Mouse (Mus musculus): ENCODE data around the gene Ska3. TPM values are rescaled to one million over a fixed set of nuclear protein-coding genes. Genes with fewer than 3 reads are reported as not detected.
"Not testable (repeated sequence)": the region's sequence is repeated elsewhere in the genome, so short reads cannot be mapped to it uniquely, and the experiment has no call there.

Gene Ska3
- total RNA-seq (2021): 2.4 and 3.0 TPM in 2 replicates
- long read RNA-seq, experiment 1, transcript Ska3-201 (9 exons, 2,260 nt): major isoform, 6 of 9 reads
- long read RNA-seq, experiment 1, partial matches to known transcripts: 1 of 9 reads
- long read RNA-seq, experiment 1, other reads (novel, unspliced or antisense): 2 of 9 reads
- long read RNA-seq, experiment 2, transcript Ska3-201 (9 exons, 2,260 nt): major isoform, 5 of 6 reads
- long read RNA-seq, experiment 2, partial matches to known transcripts: 1 of 6 reads
- long read RNA-seq, experiment 2, other reads (novel, unspliced or antisense): 0 of 6 reads

- peak; percentile 97 for DNase-seq
Measured at GRCm38 (mm10) chr14:57825788-57826751, at the start of gene Ska3, which contains the start of gene Mrpl57. Ska3 (minus strand) TSS chr14:57826185. Mrpl57 (plus strand) TSS chr14:57826234.

- DNase-seq: no peak
Measured at GRCm38 (mm10) chr14:57866676-57867276, 40.8 kb upstream of the Ska3 start.

DNA sequence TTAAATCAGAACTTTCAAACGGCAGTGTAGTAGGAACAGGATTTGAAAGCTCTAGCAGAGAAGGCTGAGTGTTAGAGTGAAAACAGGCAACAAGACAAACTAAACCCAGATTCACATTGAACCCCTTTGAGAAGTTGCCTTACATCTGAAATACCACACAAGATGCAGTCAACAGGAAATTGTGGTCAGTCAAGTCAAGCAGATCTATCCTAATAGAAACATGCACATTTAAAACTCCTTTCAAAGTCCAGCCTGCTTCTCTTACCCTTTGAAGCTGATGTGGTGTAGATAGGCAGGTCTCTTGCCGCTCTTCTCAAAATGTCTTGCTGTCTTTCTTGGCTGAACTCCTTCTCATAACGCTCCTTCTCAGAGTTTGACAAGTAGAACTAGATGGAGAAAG lies 39.3 kb upstream of the Ska3 start:
- DNase-seq: no peak

- DNase-seq: no peak
Measured at GRCm38 (mm10) chr14:57863129-57863528, 37.1 kb upstream of the Ska3 start.

- no peak for DNase-seq
Measured at GRCm38 (mm10) chr14:57861987-57862412, 36.0 kb upstream of the Ska3 start.

DNA sequence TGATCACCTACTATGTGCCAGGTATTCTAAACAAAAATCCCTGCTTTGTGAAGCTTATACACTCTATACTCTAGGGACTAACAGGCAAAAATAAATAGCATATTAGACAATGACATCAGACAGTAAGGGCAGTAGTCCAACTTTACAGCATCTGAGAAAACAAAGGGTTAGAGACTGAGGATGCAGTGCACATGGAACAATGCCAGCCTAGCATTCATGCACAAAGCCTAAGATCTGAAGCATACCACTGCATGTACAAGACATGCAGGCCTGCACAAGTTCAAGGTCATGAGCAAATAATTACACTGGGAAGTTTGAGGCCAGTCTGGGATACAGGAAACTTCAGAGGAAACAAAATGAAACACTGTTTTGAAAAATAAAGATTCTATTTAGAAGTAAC lies 33.5 kb upstream of the Ska3 start:
- peak; percentile 24 for DNase-seq

GRCm38 (mm10) chr14:57858601-57859000 lies 32.6 kb upstream of the Ska3 start:
- DNase-seq: no peak

DNA sequence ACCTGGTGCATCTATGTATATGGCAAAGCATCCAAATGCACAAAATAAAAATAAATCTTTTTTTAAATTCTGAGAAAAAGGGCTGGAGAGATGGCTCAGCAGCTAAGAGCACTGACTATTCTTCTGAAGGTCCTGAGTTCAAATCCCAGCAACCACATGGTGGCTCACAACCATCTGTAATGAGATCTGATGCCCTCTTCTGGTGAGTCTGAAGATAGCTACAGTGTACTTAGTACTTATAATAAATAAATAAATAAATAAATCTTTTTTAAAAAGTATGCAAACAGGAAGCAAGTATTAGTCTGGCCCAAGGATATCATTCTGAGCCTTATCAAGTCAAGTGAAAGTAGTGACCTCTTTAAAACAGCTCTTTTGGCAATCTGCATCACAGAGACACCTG lies 30.1 kb upstream of the Ska3 start:
- not testable (repeated sequence) for DNase-seq

DNA sequence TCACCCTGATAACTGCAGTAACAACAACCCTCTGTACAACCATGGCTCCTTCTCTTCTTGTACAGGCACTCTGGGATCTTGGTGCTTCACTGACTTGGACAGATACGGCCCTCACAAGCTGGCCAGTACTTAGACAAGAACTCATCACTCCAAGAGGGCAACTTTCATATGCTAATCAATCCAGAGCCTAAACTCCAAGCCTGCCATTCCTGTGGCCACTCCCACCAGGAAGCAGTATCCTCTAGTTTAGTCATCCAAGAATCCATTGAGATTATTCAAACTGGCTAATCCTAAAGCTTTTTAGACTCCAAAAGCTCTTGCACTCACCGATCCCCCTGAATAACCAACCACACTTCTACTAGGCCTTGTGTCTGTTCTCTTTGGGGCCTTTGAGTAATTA lies 27.0 kb upstream of the Ska3 start:
- no peak for DNase-seq

DNA sequence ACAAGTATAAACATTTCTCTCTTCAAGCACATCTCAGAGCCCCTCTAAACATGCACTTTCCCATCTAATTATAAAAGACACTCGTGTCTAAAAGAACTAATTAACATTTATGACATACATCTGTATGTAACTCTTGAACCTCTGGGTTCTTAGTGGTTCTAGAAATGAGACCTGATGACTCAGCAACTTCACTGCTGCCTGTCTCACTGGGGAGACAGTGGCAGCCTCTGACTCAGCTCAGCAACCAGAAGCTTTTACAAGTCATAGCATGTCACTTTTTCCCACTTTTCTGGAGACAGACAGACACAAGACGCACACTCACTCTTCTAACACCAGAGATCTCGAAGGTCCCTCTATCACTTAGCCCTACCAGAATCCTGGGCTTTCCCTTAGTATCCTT lies 24.3 kb upstream of the Ska3 start:
- peak; percentile 25 for DNase-seq

DNA sequence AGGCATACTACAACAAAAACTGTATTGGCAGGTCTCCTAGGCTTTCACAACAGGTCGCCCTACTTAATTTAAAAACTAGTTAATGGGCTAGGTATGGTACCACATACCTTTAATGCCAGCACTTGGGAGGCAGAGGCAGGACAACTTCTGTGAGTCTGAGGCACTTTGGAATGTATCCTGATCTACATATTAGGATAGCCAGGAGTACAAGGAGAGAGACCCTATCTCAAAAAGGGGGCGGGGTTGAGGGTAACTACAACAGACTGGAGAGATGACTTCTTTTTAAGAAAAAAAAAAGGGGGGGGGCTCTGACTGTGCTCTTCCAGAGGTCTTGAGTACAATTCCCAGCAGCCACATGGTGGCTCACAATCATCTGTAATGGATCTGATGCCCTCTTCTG lies 22.7 kb upstream of the Ska3 start:
- DNase-seq: no peak

DNA sequence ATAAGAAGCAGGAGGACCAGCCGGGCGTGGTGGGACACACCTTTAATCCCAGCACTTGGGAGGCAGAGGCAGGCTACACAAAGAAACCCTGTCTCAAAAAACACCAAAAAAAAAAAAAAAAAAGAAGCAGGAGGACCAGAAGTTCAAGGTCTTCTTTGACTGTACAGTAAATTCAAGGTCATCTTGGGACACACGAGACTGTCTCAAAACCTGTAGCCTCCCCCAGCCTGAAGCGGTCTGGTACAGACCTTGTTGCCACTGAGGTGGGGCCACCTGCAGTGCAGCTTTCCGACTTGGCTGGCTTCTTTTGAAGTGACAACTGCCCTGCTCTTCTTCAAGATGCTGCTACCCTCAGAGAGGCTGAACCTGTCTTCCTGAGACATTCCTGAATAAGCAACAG lies 22.1 kb upstream of the Ska3 start:
- peak; percentile 6 for DNase-seq

DNA sequence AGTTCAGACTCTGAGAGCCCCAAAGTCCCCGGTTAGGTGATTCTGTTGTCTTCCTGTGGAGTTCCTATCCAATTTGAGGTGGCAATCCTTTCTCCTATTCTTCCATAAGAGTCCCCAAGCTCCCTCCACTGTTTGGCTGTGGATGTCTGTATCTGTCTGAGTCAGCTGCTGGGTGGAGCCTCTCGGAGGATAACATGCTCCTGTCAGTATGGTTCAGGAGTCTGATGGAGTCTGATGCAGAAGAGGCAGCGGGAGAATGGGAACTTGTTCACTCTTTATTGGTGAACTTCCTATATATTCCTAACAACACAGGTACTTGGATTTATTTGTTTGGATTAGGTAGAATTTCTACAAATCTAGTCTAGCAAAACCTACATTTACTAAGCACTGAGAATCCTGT lies 18.6 kb upstream of the Ska3 start:
- DNase-seq: no peak

- DNase-seq: no peak
Measured at GRCm38 (mm10) chr14:57835157-57835556, 9.2 kb upstream of the Ska3 start.

GRCm38 (mm10) chr14:57833526-57833925 lies 7.5 kb upstream of the Ska3 start:
- DNase-seq: no peak

GRCm38 (mm10) chr14:57827284-57827683 lies 1.3 kb upstream of the Ska3 start:
- no peak for DNase-seq

GRCm38 (mm10) chr14:57820839-57821238 lies 5.1 kb downstream of the Ska3 start:
- DNase-seq: no peak

DNA sequence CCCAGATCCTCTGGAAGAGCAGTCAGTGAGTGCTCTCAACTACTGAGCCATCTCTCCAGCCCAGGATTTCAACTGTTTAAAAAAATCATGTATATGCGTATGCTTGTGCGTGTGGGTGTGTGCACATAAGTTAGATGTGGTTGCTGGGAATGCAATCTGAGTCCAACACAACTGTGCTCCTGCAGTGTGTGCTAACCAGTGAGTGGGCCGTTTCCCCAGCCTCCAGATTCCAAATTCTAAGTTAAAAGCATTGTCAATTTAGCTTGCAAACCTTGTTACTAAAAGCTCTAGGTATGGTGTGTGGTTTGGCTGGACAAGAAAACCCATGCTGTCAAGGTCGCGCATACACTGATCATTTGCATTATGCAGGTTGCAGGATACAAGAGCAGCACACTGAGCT lies 14.1 kb downstream of the Ska3 start:
- no peak for DNase-seq

- no peak for DNase-seq
Measured at GRCm38 (mm10) chr14:57810886-57811285, 15.1 kb downstream of the Ska3 start.

- peak; percentile 57 for DNase-seq
Measured at GRCm38 (mm10) chr14:57808558-57808957, 17.4 kb downstream of the Ska3 start.

GRCm38 (mm10) chr14:57803731-57804130 lies 22.3 kb downstream of the Ska3 start:
- no peak for DNase-seq

GRCm38 (mm10) chr14:57797991-57798931 lies 27.7 kb downstream of the Ska3 start, which contains the start of gene Sap18:
Sap18 (plus strand) TSS chr14:57798180.
- DNase-seq: peak; percentile 98

Measured in adrenal gland, postnatal 14 days (tissue).